Mouse (Mus musculus) lung, postnatal 0 days (tissue): ENCODE measurements around the gene Ccdc113. TPM values are rescaled to one million over a fixed set of nuclear protein-coding genes. Genes with fewer than 3 reads are reported as not detected.
"Not testable (repeated sequence)": the region's sequence is repeated elsewhere in the genome, so short reads cannot be mapped to it uniquely, and the experiment has no call there.

Experiments used
- ATAC-seq: fragments of 200-750 bp; cut with Nextera tagmentation; 2 replicates; pipeline ENCODE4 v1.8.0; 2017; ENCODE audit warnings: moderate library complexity
- DNase-seq: peaks from one replicate; pipeline ENCODE4 v3.0.0-alpha.2; 2016; ENCODE audit warnings: low spot score
- H3K27ac ChIP-seq: fragments of 300-500 bp; sonication (generic); 2 replicates; pipeline ENCODE4 v1.5.1; 2014; ENCODE audit warnings: antibody characterized with exemption, mild to moderate bottlenecking, low read length, mixed read lengths
- H3K27me3 ChIP-seq: fragments of 300-500 bp; sonication (generic); replicated peaks from 2 replicates; pipeline ENCODE4 v1.6.1; 2014; ENCODE audit warnings: low read length, mixed read lengths; ENCODE audit not compliant: insufficient read depth
- H3K36me3 ChIP-seq: fragments of 300-500 bp; sonication (generic); 2 replicates; pipeline ENCODE4 v1.6.1; 2014; ENCODE audit warnings: low read length, mixed read lengths; ENCODE audit not compliant: insufficient read depth
- H3K4me1 ChIP-seq: fragments of 300-500 bp; sonication (generic); 2 replicates; pipeline ENCODE4 v1.6.1; 2014; ENCODE audit warnings: antibody characterized with exemption, low read depth, low read length, mixed read lengths; ENCODE audit not compliant: insufficient read depth
- H3K4me2 ChIP-seq: fragments of 300-500 bp; sonication (generic); replicated peaks from 2 replicates; pipeline ENCODE4 v1.6.1; 2014; ENCODE audit warnings: low read depth, mild to moderate bottlenecking, low read length, moderate library complexity, mixed read lengths
- H3K4me3 ChIP-seq: fragments of 300-500 bp; sonication (generic); 2 replicates; pipeline ENCODE4 v1.5.1; 2014; ENCODE audit warnings: low read depth, low read length
- H3K9ac ChIP-seq: fragments of 300-500 bp; sonication (generic); replicated peaks from 2 replicates; pipeline ENCODE4 v1.6.1; 2014; ENCODE audit warnings: low read depth, mild to moderate bottlenecking
- H3K9me3 ChIP-seq: fragments of 300-500 bp; sonication (generic); 2 replicates; pipeline ENCODE4 v1.6.1; 2016; ENCODE audit warnings: low read length, mixed read lengths
- CTCF ChIP-seq: IDR thresholded peaks from 2 replicates; pipeline ENCODE4 v1.5.1; 2016; ENCODE audit warnings: antibody characterized with exemption, mild to moderate bottlenecking
- EP300 ChIP-seq: IDR thresholded peaks from 2 replicates; pipeline ENCODE4 v1.6.1; 2016; ENCODE audit warnings: antibody characterized with exemption, mild to moderate bottlenecking, control low read depth
- WGBS: fragments of 180-500 bp; shearing (Covaris S2); extraction: QIAGEN DNeasy Blood & Tissue Kit; methylation state at CpG from one replicate; pipeline ENCODE4 v1.1.7; 2014; 5-methylcytosine and 5-hydroxymethylcytosine counted together
- polyA plus RNA-seq: library from polyadenylated mRNA; unstranded; fragments of >200 nt; fragmentation: Nextera tagmentation; extraction: Ambion mirVana; gene quantifications from 2 replicates; pipeline ENCODE4 v1.2.1, GENCODE M21; 2015

The Ccdc113 gene
- polyA plus RNA-seq, 1 experiment from 2014 or later: 13.1 TPM

- H3K36me3 ChIP-seq: no peaks in the 10 kb centered on the region
- H3K27me3 ChIP-seq: no peaks in the 10 kb centered on the region
- H3K9ac ChIP-seq: no peak overlapping the region
- TF ChIP-seq EP300 (no peak), CTCF (peak; percentile 21; the same call in 1 of the 2 replicates)
- DNase-seq (no peak), ATAC-seq (no peak)
- no peak overlapping the region for H3K4me3 ChIP-seq
- H3K9me3 ChIP-seq: no peaks in the 10 kb centered on the region
- 63% methylated on average over 2 of the region's 2 CpGs for WGBS
- no peak overlapping the region for H3K4me2 ChIP-seq
- H3K27ac ChIP-seq: no peak overlapping the region
- H3K4me1 ChIP-seq: no peaks in the 10 kb centered on the region
Observed at GRCm38 (mm10) chr8:95602168-95602567, 68.3 kb downstream of the Ccdc113 start.

- not testable (repeated sequence) for H3K9ac ChIP-seq, H3K4me2 ChIP-seq, H3K36me3 ChIP-seq, H3K4me1 ChIP-seq, ATAC-seq, H3K9me3 ChIP-seq, H3K4me3 ChIP-seq, H3K27me3 ChIP-seq, H3K27ac ChIP-seq
- WGBS: 22% methylated on average over 4 of the region's 5 CpGs
- DNase-seq: peak; percentile 8
- TF ChIP-seq CTCF: peak; percentile 22; the same call in 1 of the 2 replicates
Observed at GRCm38 (mm10) chr8:95606509-95606908, 72.6 kb downstream of the Ccdc113 start.

- no peak overlapping the region for H3K9ac ChIP-seq
- WGBS: 46% methylated on average over 9 of the region's 9 CpGs
- H3K9me3 ChIP-seq: no peaks in the 10 kb centered on the region
- no peak overlapping the region for H3K27ac ChIP-seq
- ATAC-seq (no peak), DNase-seq (no peak)
- no peaks in the 10 kb centered on the region for H3K27me3 ChIP-seq
- no peaks in the 10 kb centered on the region for H3K36me3 ChIP-seq
- H3K4me3 ChIP-seq: no peak overlapping the region
- no peak overlapping the region for H3K4me2 ChIP-seq
- TF ChIP-seq EP300 (no peak), CTCF (no peak)
- no peaks in the 10 kb centered on the region for H3K4me1 ChIP-seq
Observed at GRCm38 (mm10) chr8:95607210-95607609, 73.3 kb downstream of the Ccdc113 start.

Other genes with a start within 250 kb of the Ccdc113 start
- gene Cngb1, start 227.5 kb upstream of the Ccdc113 start, polyA plus RNA-seq: 3.3 and 4.0 TPM in 2 replicates
- 1.3 and 2.1 TPM in 2 replicates for gene Tepp, start 223.5 kb upstream of the Ccdc113 start, polyA plus RNA-seq
- gene Zfp319, start 202.1 kb upstream of the Ccdc113 start, polyA plus RNA-seq: 5.9 and 6.0 TPM in 2 replicates
- 33.8 and 39.2 TPM in 2 replicates for gene Usb1, start 201.8 kb upstream of the Ccdc113 start, polyA plus RNA-seq
- 25.8 and 26.0 TPM in 2 replicates for gene Mmp15, start 181.8 kb upstream of the Ccdc113 start, polyA plus RNA-seq
- gene Cfap20, start 99.2 kb upstream of the Ccdc113 start, polyA plus RNA-seq: 126 and 138 TPM in 2 replicates
- 8.3 and 9.8 TPM in 2 replicates for gene Csnk2a2, start 44.0 kb upstream of the Ccdc113 start, polyA plus RNA-seq
- not detected in 2 replicates for gene Prss54, start 42.3 kb downstream of the Ccdc113 start, polyA plus RNA-seq
- 4.2 and 5.2 TPM in 2 replicates for gene Gins3, start 99.4 kb downstream of the Ccdc113 start, polyA plus RNA-seq
- 10.1 and 11.4 TPM in 2 replicates for gene Ndrg4, start 142.9 kb downstream of the Ccdc113 start, polyA plus RNA-seq
- 7.8 and 7.9 TPM in 2 replicates for gene Setd6, start 181.8 kb downstream of the Ccdc113 start, polyA plus RNA-seq